Mouse (Mus musculus) hindbrain, embryonic 11.5 days (tissue): ENCODE data around the gene Carmil1. TPM values are rescaled to one million over a fixed set of nuclear protein-coding genes. Genes with fewer than 3 reads are reported as not detected.

Experiments used
- ATAC-seq: fragments of 200-750 bp; cut with Nextera tagmentation; 2 replicates; pipeline ENCODE4 v1.8.0; 2017; ENCODE audit warnings: mild to moderate bottlenecking, moderate TSS enrichment, moderate library complexity; ENCODE audit not compliant: low FRiP score
- DNase-seq: peaks from one replicate; pipeline ENCODE4 v3.0.0-alpha.2; 2015; ENCODE audit warnings: low spot score
- H3K27ac ChIP-seq: fragments of 300-500 bp; sonication (generic); 2 replicates; pipeline ENCODE4 v1.5.1; 2014; ENCODE audit warnings: mild to moderate bottlenecking, low read depth, low read length
- H3K27me3 ChIP-seq: fragments of 300-500 bp; sonication (generic); 2 replicates; pipeline ENCODE4 v1.6.1; 2014; ENCODE audit warnings: mild to moderate bottlenecking, low read length, moderate library complexity, mixed read lengths; ENCODE audit not compliant: control insufficient read depth, insufficient read depth
- H3K36me3 ChIP-seq: fragments of 300-500 bp; sonication (generic); 2 replicates; pipeline ENCODE4 v1.6.1; 2014; ENCODE audit warnings: mild to moderate bottlenecking, low read length, moderate library complexity, mixed read lengths; ENCODE audit not compliant: control insufficient read depth, insufficient read depth
- H3K4me1 ChIP-seq: fragments of 300-500 bp; sonication (generic); replicated peaks from 2 replicates; pipeline ENCODE4 v1.6.1; 2014; ENCODE audit warnings: low read length, mixed read lengths; ENCODE audit not compliant: control insufficient read depth, insufficient read depth
- H3K4me2 ChIP-seq: fragments of 300-500 bp; sonication (generic); replicated peaks from 2 replicates; pipeline ENCODE4 v1.6.1; 2014; ENCODE audit warnings: mild to moderate bottlenecking, low read depth, low read length
- H3K4me3 ChIP-seq: fragments of 300-500 bp; sonication (generic); 2 replicates; pipeline ENCODE4 v1.5.1; 2014; ENCODE audit warnings: low read depth, low read length
- H3K9ac ChIP-seq: fragments of 300-500 bp; sonication (generic); 2 replicates; pipeline ENCODE4 v1.6.1; 2014; ENCODE audit warnings: low read depth, low read length
- H3K9me3 ChIP-seq: fragments of 300-500 bp; sonication (generic); 2 replicates; pipeline ENCODE4 v1.6.1; 2016; ENCODE audit warnings: low read length; ENCODE audit not compliant: control insufficient read depth
- WGBS: fragments of 180-500 bp; shearing (Covaris S2); extraction: QIAGEN DNeasy Blood & Tissue Kit; methylation state at CpG from one replicate; pipeline ENCODE4 v1.1.7; 2014; 5-methylcytosine and 5-hydroxymethylcytosine counted together
- polyA plus RNA-seq: library from polyadenylated mRNA; unstranded; fragments of >200 nt; fragmentation: Nextera tagmentation; extraction: Ambion mirVana; gene quantifications from 2 replicates; pipeline ENCODE4 v1.2.1, GENCODE M21; 2014

Gene Carmil1
- polyA plus RNA-seq, 1 experiment from 2014 or later = 18.3 TPM

DNA sequence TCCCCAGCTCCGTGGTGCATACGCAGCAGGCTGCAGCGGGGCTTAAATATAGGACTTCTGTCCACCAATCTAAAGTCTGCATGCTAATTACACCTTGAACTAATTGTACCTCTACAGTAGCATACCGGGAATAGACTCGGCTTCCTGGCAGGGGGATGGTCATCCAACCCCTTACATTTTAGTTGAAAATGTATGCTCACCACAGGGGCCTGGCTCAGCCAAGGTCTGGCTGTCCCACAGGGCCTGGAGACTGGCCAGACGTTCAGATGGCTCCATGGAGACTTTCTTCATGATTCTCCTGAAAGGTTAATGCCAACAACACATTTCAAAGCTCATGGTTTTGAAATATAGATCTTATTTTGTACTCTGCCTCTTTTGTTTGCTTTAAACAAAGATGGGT lies 125.4 kb downstream of the Carmil1 start:
- no peaks in the 10 kb centered on the region for H3K9me3 ChIP-seq
- H3K27ac ChIP-seq = no peak overlapping the region
- WGBS = 39% methylated on average over 6 of the region's 6 CpGs
- no peak overlapping the region for H3K4me2 ChIP-seq
- H3K4me3 ChIP-seq = no peak overlapping the region
- H3K9ac ChIP-seq = no peak overlapping the region
- no peak for ATAC-seq
- H3K27me3 ChIP-seq = no peaks in the 10 kb centered on the region
- no peaks in the 10 kb centered on the region for H3K36me3 ChIP-seq
- no peak for DNase-seq
- no peaks in the 10 kb centered on the region for H3K4me1 ChIP-seq

DNA sequence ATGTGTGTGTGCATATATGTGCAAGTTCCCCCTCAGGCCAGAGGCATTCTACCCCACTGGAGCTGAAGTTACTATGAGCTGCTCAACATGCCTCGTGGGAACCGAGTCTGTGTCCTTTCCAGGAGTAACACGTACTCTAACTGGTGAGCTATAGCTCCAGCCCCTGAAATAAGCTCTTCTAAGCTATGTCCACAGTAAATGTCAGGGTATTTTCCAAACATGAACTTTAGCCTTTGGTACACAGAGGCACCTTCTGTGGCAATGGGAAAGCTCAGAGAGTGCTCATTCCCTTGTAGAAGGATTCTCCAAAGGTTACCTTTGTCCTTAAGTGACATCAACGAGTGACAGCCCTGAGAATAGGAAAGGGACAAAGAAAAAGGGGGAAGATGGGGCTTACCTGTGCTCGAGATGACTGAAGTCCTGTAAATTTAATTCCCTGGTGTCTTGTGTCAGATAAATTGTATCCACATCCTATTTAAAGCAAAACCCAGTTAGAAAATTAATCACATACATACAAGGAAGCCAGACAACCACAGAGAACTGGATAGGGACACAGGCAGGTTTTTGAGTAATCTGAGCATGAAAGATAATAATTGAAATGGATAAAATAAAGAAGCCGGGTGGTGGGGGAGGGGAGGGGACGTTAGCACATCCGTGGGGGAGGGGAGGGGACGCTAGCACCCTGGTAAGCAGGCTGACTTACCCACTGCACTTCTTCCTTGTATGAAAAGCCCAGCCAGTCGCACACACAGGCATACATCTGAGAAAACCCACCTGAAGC lies 126.1 kb downstream of the Carmil1 start:
- WGBS = 61% methylated on average over 10 of the region's 10 CpGs
- Histone ChIP-seq H3K27me3 (no peaks in the 10 kb centered on the region), H3K9me3 (no peaks in the 10 kb centered on the region), H3K4me1 (no peaks in the 10 kb centered on the region), H3K27ac (no peak overlapping the region), H3K9ac (no peak overlapping the region), H3K4me2 (no peak overlapping the region), H3K36me3 (no peaks in the 10 kb centered on the region), H3K4me3 (no peak overlapping the region)
- no peak for DNase-seq
- no peak for ATAC-seq

DNA sequence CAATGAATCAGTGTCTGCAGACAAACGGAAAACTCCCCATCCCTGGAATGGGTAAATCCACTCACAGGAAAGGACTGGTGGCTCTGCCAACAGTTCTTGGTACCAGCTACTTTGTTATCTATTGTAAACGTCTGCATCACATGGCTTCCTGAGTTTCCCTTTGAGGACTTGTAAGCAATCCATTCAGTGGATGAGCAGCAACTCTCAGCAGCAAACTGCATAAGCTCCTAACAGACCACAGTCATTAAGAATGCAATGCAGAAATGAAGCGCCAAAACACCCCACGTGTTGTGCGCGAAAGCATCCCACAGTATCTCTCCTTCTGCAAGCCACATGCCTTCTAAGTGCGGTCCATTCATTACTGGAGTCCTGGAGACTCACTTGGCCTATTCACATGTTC lies 128.0 kb downstream of the Carmil1 start:
- Histone ChIP-seq H3K4me2 (no peak overlapping the region), H3K4me1 (no peaks in the 10 kb centered on the region), H3K9ac (no peak overlapping the region), H3K36me3 (no peaks in the 10 kb centered on the region), H3K4me3 (no peak overlapping the region), H3K9me3 (no peaks in the 10 kb centered on the region), H3K27me3 (no peaks in the 10 kb centered on the region), H3K27ac (no peak overlapping the region)
- DNase-seq (no peak), ATAC-seq (no peak)
- WGBS = 80% methylated on average over 7 of the region's 7 CpGs

DNA sequence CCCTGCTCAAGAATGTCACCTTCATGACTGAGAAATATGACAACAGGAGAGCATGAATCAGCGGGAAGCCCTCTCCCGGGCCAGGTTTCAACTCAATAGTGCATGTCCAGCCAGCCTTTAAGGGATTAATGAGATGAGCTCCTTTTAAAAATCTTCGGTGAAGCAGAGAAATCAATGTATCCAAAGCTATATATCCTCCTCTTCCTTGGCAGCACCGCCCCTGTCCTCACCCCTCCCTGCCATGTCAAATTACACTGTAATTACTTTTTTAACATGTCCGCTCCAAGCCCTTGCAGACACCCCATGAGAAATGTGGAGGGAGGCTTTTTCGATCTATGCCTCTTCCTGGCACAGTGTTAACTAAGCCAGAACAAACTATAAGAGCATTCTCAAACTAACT lies 129.3 kb downstream of the Carmil1 start:
- no peak; the same call in 1 of the 2 replicates for ATAC-seq
- 42% methylated on average over 6 of the region's 6 CpGs for WGBS

DNA sequence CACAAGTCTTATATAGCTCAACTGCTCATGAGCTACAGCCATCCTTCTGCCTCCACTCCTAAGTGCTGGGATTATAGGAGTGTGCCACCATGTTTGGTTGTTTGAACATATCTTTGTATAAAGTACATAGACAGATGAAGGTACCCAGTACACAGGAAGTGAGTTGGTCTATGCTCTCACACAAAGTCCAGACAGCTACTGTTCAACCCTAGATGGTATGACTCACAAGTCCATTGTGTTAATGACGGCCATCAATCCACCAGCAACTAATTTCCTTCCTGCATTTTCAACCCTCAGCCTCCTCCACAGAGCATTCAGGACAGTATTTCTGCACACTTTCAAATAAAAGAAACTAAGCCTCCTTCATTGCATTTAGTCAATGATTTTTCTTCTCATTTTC lies 132.0 kb downstream of the Carmil1 start:
- H3K9ac ChIP-seq = no peak overlapping the region
- 73% methylated on average over 1 of the region's 1 CpGs for WGBS
- no peak overlapping the region for H3K4me2 ChIP-seq
- no peak overlapping the region for H3K27ac ChIP-seq
- H3K9me3 ChIP-seq = no peaks in the 10 kb centered on the region
- no peaks in the 10 kb centered on the region for H3K27me3 ChIP-seq
- DNase-seq (no peak), ATAC-seq (no peak)
- H3K4me3 ChIP-seq = no peak overlapping the region
- H3K4me1 ChIP-seq = no peaks in the 10 kb centered on the region
- H3K36me3 ChIP-seq = no peaks in the 10 kb centered on the region

More for the DNA sequence above, 129.3 kb downstream of the Carmil1 start:
- Histone ChIP-seq H3K9me3 (no peaks in the 10 kb centered on the region), H3K36me3 (no peaks in the 10 kb centered on the region), H3K27ac (no peak overlapping the region), H3K4me3 (no peak overlapping the region), H3K4me2 (no peak overlapping the region), H3K27me3 (no peaks in the 10 kb centered on the region), H3K4me1 (no peaks in the 10 kb centered on the region), H3K9ac (no peak overlapping the region)
- DNase-seq = no peak

DNA sequence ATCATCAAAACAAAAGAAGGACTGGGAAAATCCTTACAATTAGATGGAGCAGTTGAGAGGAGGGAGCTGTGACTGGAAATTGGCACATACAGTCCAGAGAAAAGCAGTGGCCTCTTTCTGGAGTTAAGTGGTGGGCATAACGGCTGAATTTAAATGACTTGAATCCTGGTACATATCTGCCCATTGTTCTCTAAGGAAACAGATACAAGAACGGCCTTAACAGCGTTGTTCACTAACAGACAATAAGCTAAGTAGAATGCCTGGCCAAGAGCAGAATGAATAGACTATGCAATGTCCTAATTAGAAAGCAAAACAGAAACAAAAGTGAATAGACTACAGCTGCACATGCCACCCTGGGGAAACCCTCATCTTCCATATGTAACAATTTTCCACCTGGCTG lies 133.6 kb downstream of the Carmil1 start:
- ATAC-seq = no peak
- Histone ChIP-seq H3K27me3 (no peaks in the 10 kb centered on the region), H3K9ac (no peak overlapping the region), H3K4me1 (no peaks in the 10 kb centered on the region), H3K27ac (no peak overlapping the region), H3K9me3 (no peaks in the 10 kb centered on the region), H3K36me3 (no peaks in the 10 kb centered on the region), H3K4me2 (no peak overlapping the region), H3K4me3 (no peak overlapping the region)
- no peak for DNase-seq
- WGBS = 79% methylated on average over 3 of the region's 3 CpGs

DNA sequence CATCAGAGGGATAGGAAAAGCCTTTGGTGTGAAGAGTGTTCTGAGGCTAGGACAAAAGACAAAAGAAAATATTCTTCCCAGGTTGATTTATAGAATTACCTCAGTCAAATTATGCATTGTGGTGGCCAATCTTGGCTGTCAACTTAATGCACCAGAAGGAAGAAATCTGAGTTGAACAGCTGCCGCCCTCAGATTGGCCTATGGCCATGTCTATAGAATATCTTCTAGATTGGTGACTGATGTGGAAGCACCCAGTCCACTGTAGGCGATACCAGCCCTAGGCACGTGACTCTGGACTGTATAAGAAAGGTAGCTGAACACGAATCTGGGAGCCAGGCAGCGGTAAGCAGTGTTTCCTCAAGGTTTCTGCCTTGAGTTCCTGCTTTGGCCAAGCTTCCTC lies 134.1 kb downstream of the Carmil1 start:
- 96% methylated on average over 5 of the region's 5 CpGs for WGBS
- Histone ChIP-seq H3K9ac (no peak overlapping the region), H3K36me3 (no peaks in the 10 kb centered on the region), H3K4me1 (no peaks in the 10 kb centered on the region), H3K4me3 (no peak overlapping the region), H3K9me3 (no peaks in the 10 kb centered on the region), H3K27me3 (no peaks in the 10 kb centered on the region), H3K27ac (no peak overlapping the region), H3K4me2 (no peak overlapping the region)
- ATAC-seq (no peak), DNase-seq (no peak)

DNA sequence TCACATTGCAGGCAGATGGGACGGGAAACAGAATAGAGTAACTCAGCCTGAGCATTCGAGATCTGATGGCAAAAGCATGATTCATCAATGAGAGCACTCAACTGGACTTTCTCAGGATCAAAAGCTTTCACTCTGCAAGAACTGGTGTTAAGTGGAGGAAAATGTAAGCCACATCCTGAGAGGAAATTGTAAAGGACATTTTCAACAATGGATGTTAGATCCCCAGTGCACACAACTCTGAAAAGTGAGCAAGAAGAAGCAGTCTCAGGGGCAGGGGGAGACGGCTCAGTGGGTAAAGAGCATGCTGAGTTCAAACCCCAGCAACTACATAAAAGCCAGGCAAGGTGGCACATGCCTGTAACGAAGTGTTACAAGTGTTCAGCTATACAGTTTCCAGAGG lies 135.7 kb downstream of the Carmil1 start:
- Histone ChIP-seq H3K27ac (no peak overlapping the region), H3K27me3 (no peaks in the 10 kb centered on the region), H3K4me1 (no peaks in the 10 kb centered on the region), H3K36me3 (no peaks in the 10 kb centered on the region), H3K9ac (no peak overlapping the region), H3K9me3 (no peaks in the 10 kb centered on the region), H3K4me3 (no peak overlapping the region), H3K4me2 (no peak overlapping the region)
- ATAC-seq (no peak), DNase-seq (no peak)
- WGBS = 62% methylated on average over 4 of the region's 4 CpGs

DNA sequence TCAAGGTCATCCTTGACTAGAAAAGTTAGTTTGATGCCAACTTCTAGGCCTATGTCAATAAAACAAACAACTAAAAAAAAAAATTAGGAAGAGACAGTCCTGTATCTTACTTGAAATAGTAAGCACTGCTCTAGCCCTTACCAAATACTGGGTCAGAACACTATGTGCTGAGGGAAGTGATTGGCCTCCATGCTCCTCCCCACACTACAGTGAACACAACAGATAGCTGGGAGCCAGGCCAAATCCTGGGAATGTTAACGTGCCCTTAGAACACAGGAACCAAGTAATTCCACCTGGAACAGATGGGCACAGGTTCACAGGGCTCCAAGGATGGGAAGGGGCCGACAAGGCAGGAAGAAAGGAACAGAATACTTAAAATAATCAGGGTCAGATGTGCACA lies 136.5 kb downstream of the Carmil1 start:
- Histone ChIP-seq H3K27me3 (no peaks in the 10 kb centered on the region), H3K9ac (no peak overlapping the region), H3K4me1 (no peaks in the 10 kb centered on the region), H3K27ac (no peak overlapping the region), H3K36me3 (no peaks in the 10 kb centered on the region), H3K4me3 (no peak overlapping the region), H3K4me2 (no peak overlapping the region), H3K9me3 (no peaks in the 10 kb centered on the region)
- no peak for ATAC-seq
- no peak for DNase-seq
- WGBS = 85% methylated on average over 2 of the region's 2 CpGs
